Mouse (Mus musculus): ENCODE results near the gene Camk1.

DNA sequence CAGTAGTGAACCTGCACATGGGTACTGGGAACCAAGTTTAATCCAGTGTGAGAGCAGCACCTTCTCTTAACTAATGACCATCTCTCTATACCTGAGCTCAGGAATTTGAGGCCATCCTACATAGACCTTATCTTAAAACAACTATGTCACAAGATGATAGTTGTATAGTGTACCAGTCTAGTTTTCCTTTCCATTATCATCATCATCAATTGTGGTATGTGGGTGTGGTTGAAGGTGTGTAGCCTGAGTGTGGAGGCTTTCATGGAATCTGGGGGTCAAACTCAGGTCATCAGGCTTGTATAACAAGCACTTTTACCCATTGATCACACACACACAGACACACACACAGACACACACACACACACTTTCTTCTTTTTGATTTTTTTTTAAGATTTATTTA, 6.8 kb upstream of the Camk1 start:
- no peak for TF ChIP-seq POLR2A (IDR thresholded peaks at IDR 0.05; ENCODE audit: borderline replicate concordance, control insufficient read depth, low read depth, low read length)
- TF ChIP-seq CTCF (IDR thresholded peaks at IDR 0.05; ENCODE audit: control insufficient read depth, insufficient read depth, low read length) = no peak

Data from bone marrow, adult 2 months (tissue).